Mouse (Mus musculus): ENCODE measurements around the gene Lbh.

GRCm38 (mm10) chr17:72944368-72944767 is 26.3 kb downstream of the Lbh start:
- TF ChIP-seq CTCF (IDR thresholded peaks at IDR 0.05; ENCODE audit: borderline replicate concordance, control insufficient read depth, extremely low read depth, insufficient read depth, low read length, poor library complexity), result no peak
- no peak for TF ChIP-seq POLR2A (IDR thresholded peaks at IDR 0.05; ENCODE audit: control insufficient read depth, extremely low read depth, insufficient read depth, low read length, poor library complexity)
